Mouse (Mus musculus) cerebellum, adult 8-10 months (tissue): ENCODE measurements around the gene Rnf157.
"Not testable (repeated sequence)": the region's sequence is repeated elsewhere in the genome, so short reads cannot be mapped to it uniquely, and the experiment has no call there.

ENCODE experiments used
- DNase-seq: peaks from one replicate; pipeline ENCODE4 v3.0.0; 2022

The Rnf157 gene

GRCm38 (mm10) chr11:116416196-116416943, 3.5 kb upstream of the Rnf157 start:
- DNase-seq = no peak

GRCm38 (mm10) chr11:116413631-116414022, 795 bp upstream of the Rnf157 start:
- DNase-seq = no peak

- DNase-seq = no peak
Observed at GRCm38 (mm10) chr11:116412028-116412827, 604 bp downstream of the Rnf157 start.

GRCm38 (mm10) chr11:116411582-116411981, 1.2 kb downstream of the Rnf157 start:
- peak; percentile 60 for DNase-seq

- not testable (repeated sequence) for DNase-seq
Observed at GRCm38 (mm10) chr11:116410415-116410814, 2.4 kb downstream of the Rnf157 start.

GRCm38 (mm10) chr11:116409008-116409407, 3.8 kb downstream of the Rnf157 start:
- DNase-seq = no peak

GRCm38 (mm10) chr11:116406231-116406728, 6.6 kb downstream of the Rnf157 start:
- no peak for DNase-seq

- no peak for DNase-seq
Observed at GRCm38 (mm10) chr11:116405601-116406000, 7.2 kb downstream of the Rnf157 start.

GRCm38 (mm10) chr11:116400560-116400959, 12.3 kb downstream of the Rnf157 start:
- no peak for DNase-seq

GRCm38 (mm10) chr11:116398348-116398677, 14.5 kb downstream of the Rnf157 start:
- no peak for DNase-seq

GRCm38 (mm10) chr11:116397517-116398347, 15.1 kb downstream of the Rnf157 start:
- no peak for DNase-seq

GRCm38 (mm10) chr11:116396934-116397330, 15.9 kb downstream of the Rnf157 start:
- no peak for DNase-seq

- DNase-seq = no peak
Observed at GRCm38 (mm10) chr11:116396276-116396933, 16.4 kb downstream of the Rnf157 start.

- no peak for DNase-seq
Observed at GRCm38 (mm10) chr11:116394769-116395168, 18.1 kb downstream of the Rnf157 start.

- peak; percentile 32 for DNase-seq
Observed at GRCm38 (mm10) chr11:116388841-116389480, 23.9 kb downstream of the Rnf157 start.

GRCm38 (mm10) chr11:116387086-116388071, 25.5 kb downstream of the Rnf157 start:
- DNase-seq = no peak

- DNase-seq = no peak
Observed at GRCm38 (mm10) chr11:116385999-116386398, 26.8 kb downstream of the Rnf157 start.

- DNase-seq = no peak
Observed at GRCm38 (mm10) chr11:116384171-116384570, 28.7 kb downstream of the Rnf157 start.

GRCm38 (mm10) chr11:116383070-116383469, 29.8 kb downstream of the Rnf157 start:
- DNase-seq = not testable (repeated sequence)

GRCm38 (mm10) chr11:116380767-116381166, 32.1 kb downstream of the Rnf157 start:
- no peak for DNase-seq

GRCm38 (mm10) chr11:116379530-116379929, 33.3 kb downstream of the Rnf157 start:
- no peak for DNase-seq
